Mouse (Mus musculus) ES-Bruce4 (cell line): ENCODE results near the gene Parp8.

Experiments
- CTCF ChIP-seq: IDR thresholded peaks from one replicate; pipeline ENCODE4 v1.8.1; 2011; ENCODE audit warnings: low read depth, low read length
- EP300 ChIP-seq: IDR thresholded peaks from 2 replicates; pipeline ENCODE4 v1.6.1; 2011; ENCODE audit warnings: low read depth, low read length; ENCODE audit not compliant: insufficient read depth
- POLR2A ChIP-seq: IDR thresholded peaks from one replicate; pipeline ENCODE4 v1.8.1; 2011; ENCODE audit warnings: low read length; ENCODE audit not compliant: insufficient read depth

DNA sequence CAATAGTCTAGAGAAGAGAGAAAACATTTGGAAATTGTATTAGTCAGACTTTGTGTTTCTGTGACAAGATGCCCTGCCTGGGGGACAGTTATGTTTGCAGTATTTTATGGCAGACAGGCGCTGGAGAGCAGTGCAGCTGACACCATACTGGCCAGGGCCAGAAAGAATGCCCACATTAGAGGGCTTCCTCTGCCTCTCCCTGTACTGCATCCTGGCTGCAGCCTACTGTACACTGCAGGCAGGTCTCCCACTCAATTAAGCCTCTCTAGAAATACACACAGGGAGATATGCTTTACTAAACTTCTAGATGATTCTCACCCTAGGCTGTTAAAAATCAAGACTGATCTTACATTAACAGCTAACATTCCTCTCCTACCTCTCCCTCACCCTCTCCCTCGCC is 36.6 kb downstream of the Parp8 start:
- TF ChIP-seq POLR2A (no peak), EP300 (no peak), CTCF (no peak)
